Mouse (Mus musculus) adrenal gland, postnatal 4 days (tissue): ENCODE results near the gene Foxred2. TPM values are rescaled to one million over a fixed set of nuclear protein-coding genes. Genes with fewer than 3 reads are reported as not detected.
A peak's percentile ranks its signal among the peaks of the same experiment; 100 is the strongest.

Source experiments
- DNase-seq, 2 experiments: peaks; one replicate each; pipeline ENCODE4 v3.0.0; 2021 to 2022; ENCODE audit warnings: low spot score in 2 of 2, mixed read lengths in 2 of 2
- total RNA-seq, 2 experiments: library from RNA; stranded (reverse); gene quantifications; 2 replicates each; pipeline ENCODE4 v1.2.3; 2021

Foxred2 gene
- total RNA-seq, 2 experiments from 2014 or later: 4.9 to 5.2 TPM

DNA sequence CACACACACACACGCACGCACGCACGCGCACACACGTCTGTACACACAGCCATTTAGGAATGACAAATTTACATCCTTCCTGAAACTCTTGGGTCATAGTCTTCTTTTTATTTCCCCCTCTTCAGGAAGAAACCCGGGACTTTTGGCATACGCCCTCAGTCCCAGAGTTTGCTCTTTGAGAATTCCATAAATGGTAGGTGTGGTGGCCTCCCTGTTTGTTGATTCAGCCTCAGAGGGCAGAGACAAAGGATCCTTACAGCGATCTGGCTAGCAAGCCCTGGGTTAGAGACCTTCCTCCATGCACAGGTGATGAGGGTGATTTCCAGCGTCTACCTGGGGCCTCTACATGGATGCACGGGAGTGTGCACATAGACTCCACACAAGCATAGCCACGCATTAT lies 37.1 kb downstream of the Foxred2 start:
- DNase-seq: no peak

DNA sequence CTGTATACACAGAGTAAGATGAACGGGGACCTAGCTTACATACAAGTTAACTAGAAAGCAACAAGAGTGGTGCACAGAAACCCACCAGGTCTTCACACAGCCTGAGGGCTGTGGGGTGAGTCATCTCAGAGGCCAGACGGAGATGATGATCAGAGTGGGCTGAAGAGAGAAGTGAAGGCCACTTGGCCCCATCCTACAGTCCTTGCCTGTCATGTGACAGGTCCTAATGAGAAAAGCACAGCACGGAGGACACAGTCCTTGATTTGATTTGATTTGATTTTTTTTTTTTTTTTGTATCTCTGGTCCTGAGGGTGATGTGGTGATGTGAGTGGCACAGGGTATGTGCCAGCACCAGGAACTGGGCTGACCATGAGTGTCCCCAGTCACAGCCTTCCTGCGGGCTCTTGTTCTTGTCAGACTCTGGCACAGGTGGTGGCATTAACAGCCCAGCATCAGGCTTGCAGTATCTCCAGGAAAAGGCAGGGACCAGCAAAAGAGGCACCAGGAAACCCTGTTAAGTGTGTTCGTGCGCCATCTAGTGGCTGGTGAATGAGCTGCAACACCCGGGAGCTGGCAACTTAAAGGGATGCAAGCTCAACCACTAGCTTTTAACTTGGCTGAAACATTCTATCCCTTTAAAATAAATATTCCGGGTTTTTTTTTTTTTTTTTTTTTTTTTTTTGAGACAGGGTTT lies 39.5 kb downstream of the Foxred2 start:
- DNase-seq: peak; percentile 78 to 86

DNA sequence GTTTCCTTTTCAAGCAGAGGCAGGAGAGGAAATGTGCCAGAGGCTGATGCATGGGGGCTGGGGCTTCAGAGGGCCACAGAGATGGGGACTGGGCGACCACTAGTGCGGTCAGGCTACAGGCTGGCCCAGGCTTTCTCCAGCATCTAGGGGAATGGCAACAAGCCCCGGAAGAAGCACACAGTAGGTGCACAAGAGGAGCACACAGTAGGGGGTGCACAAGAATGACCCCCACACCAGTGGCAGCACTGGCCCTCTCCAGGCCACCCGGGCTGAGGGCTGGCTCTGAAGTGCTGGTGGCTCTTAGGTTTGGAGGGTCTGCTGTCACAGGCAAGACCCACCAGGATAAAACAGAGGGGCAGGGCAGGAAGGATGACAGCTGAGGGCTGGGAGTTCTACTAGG lies 41.2 kb downstream of the Foxred2 start:
- DNase-seq: no peak

DNA sequence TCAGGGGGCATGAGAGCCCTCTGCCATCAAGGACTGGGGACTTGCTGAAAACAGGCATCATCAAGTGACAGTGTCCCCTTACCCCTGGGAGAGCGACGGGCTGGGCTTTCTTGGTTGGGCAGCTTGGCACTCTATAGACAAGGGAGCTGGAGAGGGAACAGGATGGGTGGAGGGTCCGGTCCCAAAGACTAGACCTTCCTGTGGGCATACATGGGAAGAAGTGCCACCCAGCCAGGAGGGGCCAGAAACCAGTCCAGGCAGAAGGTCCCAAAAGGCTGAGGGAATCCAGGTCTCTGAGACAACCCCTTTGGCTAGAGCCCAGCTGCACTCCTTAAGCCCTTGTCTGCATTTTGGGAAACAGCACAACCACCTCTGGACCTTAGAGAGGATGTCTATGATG lies 42.0 kb downstream of the Foxred2 start:
- DNase-seq: no peak

DNA sequence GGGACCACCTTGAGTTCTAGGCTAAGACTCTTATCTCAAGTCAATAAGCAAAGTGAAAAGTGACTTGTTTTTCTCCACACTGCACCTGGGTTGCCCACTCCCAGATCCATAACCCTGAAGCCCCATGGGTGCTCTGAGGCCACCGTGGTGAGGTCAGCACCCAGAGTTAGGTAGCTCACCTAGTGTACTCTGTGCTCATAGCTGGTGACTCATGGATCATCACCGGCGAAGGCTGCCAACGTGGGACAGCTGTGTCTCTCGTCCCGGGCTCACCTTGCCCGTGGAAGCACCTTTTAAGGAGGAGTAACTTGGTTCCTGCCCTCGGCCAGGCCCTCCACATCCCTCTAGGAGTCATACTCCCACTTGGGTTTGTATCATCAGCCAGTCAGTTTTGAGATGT lies 43.5 kb downstream of the Foxred2 start:
- DNase-seq: no peak

DNA sequence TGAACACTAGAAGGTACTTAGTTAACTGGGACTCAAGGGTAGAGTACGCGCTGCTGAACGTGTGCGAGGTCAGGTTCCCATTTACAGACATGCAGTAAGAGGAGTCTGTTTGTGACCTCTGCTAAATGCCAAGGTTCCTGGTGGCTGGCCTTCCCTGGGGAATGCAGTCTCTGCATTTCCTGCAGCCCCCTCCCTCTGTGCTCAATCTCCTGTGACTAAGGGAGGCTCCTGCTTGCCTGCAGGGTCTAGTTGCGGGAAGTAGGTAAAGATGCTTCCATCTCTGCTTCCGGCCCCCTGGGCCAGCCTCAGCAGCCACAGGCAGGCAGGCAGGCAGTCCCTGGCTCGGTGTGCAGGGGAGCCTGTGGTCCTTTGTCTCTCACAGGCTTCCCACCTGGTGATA lies 43.9 kb downstream of the Foxred2 start:
- DNase-seq: no peak

DNA sequence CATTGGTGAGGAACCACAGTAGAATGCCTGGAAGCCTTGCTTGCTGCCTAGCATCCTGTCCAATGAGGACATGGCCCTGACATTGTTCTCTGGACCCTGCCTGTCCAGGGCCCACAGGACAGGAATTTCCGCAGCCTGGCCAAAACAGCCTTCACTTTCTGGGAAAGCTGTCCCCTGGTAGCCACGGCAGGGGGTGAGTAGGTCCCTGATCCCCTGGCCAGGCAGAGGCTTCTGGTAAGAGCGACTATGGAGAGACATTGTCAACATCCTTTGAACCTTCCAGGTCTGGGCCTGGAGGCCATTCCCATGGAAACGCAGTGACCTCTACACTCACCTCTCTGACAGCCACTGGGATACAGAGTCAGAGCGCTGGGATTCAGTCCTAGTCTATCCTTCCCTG lies 44.5 kb downstream of the Foxred2 start:
- no peak for DNase-seq

DNA sequence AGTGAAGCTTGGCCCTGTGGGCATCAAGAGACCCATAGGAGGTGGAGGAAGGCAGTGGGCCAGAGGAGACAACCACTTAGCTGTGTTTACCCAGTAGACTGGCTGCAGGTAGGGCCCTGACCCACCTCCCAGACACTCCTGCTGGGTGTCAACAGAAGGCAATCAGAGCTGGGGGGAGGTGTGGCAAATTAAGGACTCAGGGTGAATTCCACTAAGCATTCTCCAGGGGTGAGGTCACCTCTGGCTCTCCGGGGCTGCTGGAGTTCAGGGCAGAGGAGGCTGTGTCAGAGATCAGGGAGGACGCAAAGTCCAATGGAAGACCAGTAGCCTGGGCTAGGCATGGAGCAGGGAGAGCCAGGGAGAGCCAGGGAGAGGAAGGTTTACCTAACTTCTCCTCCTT lies 45.5 kb downstream of the Foxred2 start:
- DNase-seq: no peak

DNA sequence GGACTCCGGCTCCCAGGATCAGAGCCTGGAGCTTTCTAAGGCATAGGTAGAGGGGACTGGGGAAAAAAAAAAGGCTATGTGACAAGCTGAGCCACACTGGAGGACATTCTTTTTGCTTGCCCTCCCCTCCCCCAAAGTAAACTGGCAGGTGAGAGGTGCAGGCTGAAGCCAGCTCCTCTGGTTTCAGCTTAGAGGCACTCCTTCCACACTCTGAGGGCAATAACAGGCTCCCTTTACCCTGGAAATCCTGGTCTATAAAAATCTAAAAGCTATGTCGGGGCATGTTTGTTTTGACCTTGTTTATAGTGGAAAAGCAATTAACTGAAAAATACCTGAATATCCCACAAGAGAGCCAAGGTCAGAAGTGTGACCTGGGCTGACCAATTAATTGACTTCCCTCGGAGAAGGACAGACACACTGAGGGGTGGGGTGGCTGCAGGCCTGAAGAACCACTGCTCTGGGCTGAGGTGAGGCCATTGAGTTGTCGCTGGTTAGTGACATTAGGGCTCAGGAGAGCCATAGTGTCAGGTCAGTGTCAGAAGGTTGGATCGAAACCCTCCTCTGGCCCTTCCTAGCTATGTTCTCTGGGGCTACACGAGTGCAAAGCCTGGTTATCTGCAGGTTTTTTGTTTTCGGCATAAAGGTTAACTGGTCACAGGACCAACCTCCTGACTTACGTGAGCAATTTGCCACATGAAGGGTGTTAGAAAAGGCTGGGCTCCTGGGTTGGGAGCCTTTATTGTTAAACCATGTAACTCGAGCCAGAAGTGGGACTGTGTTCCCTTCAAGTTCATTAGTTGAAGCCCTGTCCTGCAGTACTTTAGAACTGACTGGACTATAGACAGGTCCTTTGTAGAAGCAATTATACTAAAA lies 48.6 kb downstream of the Foxred2 start:
- DNase-seq: no peak

DNA sequence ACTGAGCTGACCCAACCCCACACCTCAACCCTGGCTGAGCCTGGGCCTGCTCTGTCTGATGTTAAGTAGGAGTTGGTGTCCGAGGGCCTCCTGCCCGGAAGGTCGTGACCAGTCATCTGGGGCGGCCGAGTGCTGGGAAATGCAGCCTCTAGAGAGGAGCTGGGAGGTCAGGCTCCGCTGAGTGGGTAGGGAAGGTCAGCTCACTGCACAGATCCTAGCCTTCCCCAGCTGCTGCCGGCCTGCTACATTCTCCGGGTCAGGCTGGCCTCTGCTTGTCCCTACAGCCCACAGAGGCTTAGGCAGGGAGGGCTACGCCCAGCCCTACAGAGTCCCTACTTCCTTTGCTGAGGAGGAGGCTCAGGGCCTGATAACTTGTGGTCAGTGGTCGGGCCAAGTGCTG lies 50.0 kb downstream of the Foxred2 start:
- no peak for DNase-seq

DNA sequence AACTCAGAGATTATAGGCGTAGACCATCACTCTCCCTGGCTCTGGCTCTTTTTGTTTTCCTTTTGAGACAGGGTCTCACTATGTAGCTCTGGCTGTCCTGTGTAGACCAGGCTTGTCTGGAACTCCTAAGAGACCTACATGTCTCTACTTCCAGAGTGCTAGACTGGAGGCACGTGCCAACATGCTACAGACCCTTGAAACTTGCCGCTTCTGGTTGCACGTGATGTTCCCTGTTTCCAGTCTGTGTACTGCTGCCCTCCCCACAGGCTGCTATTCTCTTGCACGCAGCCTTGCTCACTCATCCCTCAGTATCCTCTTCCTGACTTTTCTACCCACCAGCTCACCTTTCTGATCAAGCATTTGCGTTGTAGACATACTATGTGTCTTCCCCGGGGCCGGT lies 50.4 kb downstream of the Foxred2 start:
- no peak for DNase-seq

DNA sequence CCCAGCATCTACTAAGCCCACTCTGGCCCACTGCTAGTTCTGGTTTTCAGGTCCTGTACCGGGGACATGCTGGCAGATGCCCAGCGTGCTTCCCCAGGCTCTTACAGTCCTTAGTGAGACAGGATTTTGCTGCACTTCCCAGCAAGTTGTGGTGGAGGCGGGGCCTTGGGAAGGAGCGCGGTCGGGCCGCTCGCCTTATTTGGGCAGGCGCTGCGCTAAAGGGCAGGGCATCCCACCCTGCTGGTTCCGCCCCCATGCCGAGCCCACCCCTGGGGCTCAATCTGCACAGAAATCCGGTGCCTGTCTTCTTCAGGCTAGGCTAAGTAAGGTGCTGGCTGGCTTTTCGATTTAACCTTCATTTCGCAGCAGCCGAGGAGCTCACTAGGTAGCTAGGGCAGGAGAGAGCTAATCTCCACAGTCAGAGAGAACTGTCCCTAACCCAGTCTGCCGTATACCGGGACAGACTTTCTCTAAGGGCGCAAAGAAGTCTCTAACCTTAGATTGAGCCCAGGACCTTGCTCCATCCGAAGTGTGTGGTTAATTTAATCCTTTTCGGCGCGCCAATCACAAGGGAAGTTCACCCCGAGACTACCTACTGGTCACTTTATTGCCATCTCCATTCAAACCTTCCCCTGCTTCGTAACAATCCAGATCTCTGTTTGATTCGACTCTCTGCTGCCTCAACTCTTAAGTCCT lies 51.1 kb downstream of the Foxred2 start:
- DNase-seq: peak in 1 of 2 experiments; percentile 43

DNA sequence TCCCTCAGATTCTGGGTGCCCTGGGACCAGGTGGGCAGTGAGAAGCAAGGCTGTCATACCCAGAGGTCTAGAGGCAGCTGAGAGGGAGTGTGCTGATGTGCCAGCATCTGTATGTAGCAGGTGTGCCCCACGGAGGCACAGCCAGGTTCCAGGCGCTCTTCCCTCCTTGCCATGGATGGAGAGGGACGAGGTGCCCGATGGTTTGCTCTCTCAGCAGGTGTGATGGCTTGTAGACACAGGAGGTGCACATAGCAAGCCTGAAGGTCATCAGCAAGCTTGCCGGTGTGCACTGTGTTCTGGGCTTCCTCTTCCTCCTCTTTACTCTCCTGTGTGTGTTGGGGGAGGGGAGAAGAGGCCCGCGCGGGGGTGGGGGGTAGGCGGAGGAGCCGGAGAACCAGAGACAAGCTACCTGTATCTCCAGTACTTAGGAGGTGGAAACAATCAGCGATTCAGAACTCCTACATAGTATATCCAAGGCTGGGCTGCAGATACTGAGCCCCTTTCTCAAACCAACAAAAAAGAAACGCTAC lies 52.1 kb downstream of the Foxred2 start:
- no peak for DNase-seq

DNA sequence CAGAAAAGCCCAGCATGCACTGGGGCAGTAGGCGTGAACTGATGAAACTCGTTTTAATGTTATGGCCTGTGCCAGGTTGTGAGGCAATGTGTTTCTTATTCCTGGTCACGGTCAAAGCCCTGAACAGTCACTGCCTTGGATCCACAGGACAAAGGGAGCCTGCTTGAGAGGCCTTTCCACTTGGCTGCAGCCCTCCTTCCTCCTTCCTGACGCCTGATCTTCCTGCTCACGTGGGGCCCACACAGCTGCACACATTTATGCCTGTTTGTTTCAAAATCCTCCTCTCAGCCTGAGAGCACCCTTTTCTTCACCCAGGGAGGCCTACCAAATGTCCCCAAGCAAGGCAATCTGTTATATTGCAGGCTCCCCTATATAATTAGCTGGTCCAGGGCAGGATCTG lies 53.3 kb downstream of the Foxred2 start:
- no peak for DNase-seq

DNA sequence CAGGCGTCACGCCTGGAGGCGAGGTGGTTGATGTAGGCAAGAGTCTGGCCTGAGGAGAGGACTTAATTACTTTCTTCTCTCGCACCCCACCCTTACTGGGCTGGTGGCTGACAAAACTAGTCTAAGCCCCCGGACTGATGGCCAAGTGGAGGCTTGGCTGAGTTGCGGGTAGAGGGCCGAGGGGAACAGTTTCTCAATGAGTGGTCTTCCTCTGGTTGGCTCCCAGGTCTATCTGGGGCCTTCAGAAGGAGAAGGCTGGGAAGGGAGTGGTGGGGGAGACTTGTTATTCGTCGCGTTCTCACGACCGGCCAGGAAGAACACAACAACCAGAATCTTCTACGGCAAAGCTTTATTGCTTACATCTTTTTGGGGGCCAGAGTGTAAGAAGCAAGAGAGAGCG lies 61.6 kb downstream of the Foxred2 start:
- no peak for DNase-seq

DNA sequence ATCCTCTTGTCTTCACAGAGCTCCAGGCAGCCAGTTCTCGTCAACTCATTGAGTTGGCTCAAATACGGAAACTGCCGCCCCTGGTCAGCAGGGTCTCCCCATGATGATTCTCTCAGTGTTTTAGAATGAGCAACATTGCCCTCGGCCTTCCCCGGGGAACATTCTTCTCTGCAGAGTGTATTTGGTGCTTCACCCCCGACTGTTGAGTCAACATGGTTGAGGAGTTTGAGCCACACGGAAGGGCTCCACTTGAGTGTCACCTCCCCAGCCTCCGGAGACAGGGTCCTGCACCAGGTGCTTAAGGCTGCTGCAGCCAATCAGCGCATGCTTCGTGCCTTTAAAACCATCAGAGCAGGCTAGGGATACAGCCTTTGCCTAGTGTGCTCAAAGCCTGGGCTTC lies 63.2 kb downstream of the Foxred2 start:
- DNase-seq: no peak

DNA sequence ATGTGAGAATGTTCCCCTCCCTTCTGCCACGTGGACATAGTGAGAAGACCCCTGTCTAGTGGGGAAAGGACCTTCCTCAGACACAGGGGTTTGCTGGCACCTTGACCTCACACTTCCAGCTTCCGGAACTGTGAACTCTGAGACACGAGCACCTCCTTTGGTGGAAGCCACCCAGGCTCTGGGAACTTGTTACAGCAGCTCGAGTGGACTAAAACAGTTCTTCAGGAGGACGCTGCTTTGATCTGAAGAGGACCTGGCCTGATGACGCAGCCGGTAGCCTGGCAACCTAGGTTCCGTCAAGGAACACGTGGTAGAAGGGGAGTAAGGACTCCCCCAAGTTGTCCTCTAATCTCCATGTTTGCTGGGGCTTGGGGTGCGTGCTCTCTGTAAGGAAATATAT lies 64.1 kb downstream of the Foxred2 start:
- DNase-seq: no peak

DNA sequence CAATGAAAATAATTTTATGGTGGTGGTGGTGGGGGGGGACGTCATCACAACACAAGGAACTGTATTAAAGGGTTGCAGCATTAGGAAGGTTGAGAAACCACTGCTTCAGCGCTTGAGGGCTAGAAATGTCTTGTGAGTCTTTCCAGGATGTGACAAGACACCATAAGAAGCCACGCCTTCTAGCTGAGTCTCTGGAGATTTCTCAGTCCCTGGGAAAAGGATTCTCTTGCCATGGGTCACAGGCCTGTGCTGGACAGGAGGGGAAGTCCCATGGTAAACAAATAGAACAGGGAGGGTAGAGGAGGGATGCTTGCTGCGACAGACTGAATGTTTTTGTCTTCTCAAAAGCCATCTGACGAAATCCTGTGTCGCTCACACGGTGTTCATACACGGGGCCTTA lies 64.8 kb downstream of the Foxred2 start:
- DNase-seq: no peak
